Comparison of ENCODE assay signal across 8 mouse cellular contexts in the genomic region with DNA sequence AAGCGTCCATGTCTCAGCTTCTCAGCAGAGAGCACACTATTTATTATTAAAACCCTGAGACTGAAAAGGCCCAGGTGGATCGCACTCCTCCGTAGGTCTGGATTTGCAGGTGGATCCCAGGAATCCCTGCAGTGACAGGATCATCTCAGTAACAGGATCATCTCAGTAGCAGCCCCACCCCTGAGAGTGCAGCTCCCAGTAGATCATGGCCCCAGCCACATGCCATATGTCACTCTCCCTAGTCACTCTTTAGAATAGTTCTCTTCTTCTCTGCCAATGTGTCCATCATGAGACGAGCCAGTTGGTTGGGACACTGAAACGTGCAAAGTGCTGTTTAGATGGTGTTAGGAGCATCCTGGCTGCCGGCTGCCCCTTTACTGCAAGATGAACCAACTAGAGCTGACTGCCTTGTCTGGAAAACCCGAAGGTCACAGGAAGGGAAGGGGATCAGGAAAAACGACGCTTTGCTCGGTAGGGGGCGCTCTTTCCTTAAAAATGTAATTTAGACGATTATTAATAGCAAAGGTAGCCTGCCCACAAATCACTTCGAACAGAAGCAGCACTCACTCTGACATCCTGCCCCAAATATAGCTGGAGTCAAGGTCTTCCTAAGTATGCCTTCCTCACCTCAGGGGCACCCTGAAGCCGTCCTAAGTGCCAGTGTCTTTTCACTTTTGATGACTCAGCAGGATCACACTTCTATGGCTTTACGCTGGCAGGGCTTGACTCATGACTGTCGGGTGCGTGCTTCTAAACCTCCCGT. TPM values are rescaled to one million over a fixed set of nuclear protein-coding genes. Genes with fewer than 3 reads are reported as not detected.
DNase-seq lines count a peak whose midpoint lies in the region; ATAC-seq lines count a peak whose summit lies in the region.

No protein-coding gene starts in this region.

- DNase-seq in gastrocnemius, postnatal 14 days, result peak; percentile 78
- peak; percentile 61 for DNase-seq in hindlimb bud, embryonic 11.5 days (ENCODE audit: extremely low spot score, low read depth, low spot score)
- DNase-seq in left cerebral cortex, adult 18-20 months (ENCODE audit: low spot score in 2 of 2), result peak; percentile 70 to 82
- peak; percentile 59 to 85 for DNase-seq in lung, postnatal 4 days
- peak; percentile 88 for DNase-seq in retina, postnatal 1 day
- DNase-seq in urinary bladder, adult 18-20 months (ENCODE audit: low spot score in 2 of 2), result peak; percentile 63 to 74

- intact Hi-C loops in gastrocnemius, postnatal 14 days (cut with DNase I; ENCODE audit: low total_unique reads), result loop anchor here (5.0 to 10.0 kb wide), 3 partner anchors 407 to 727 kb away; no protein-coding TSS in a partner anchor

- peak; percentile 85 for ATAC-seq in activated CD4-positive, CD25-positive, alpha-beta regulatory T cell, adult 4 months
- peak; percentile 48 for ATAC-seq in common myeloid progenitor, adult 5-6 weeks (replicated peaks; ENCODE audit: low read depth, poor library complexity, severe bottlenecking)

RNA-seq across cellular contexts. Expression of a gene that starts 20.8 kb away (rescaled TPM):
- polyA plus RNA-seq in activated CD4-positive, CD25-positive, alpha-beta regulatory T cell, adult 4 months (2017; shearing (Covaris generic)), result 100 to 1,000 TPM in 1 of 2 experiments, 10 to 100 TPM in 1; 84.4 to 102 TPM
- total RNA-seq in common myeloid progenitor, adult 5-6 weeks (2017), result 36.1 and 38.5 TPM in 2 replicates
- 10 to 100 TPM; 11.9 to 13.4 TPM for total RNA-seq in gastrocnemius, postnatal 14 days (2021)
- 10 to 100 TPM in 1 of 2 experiments, 1 to 10 TPM in 1; 9.0 to 10.7 TPM for total RNA-seq in left cerebral cortex, adult 18-20 months (2021)

Comparison
In these comparisons a context has a peak if more than half of its experiments do, and no peak if none do; other contexts are left out.
1. Peak in every context shown above with its lines: DNase-seq and ATAC-seq.